15 mouse cellular contexts compared by ENCODE assay signal in the genomic region with DNA sequence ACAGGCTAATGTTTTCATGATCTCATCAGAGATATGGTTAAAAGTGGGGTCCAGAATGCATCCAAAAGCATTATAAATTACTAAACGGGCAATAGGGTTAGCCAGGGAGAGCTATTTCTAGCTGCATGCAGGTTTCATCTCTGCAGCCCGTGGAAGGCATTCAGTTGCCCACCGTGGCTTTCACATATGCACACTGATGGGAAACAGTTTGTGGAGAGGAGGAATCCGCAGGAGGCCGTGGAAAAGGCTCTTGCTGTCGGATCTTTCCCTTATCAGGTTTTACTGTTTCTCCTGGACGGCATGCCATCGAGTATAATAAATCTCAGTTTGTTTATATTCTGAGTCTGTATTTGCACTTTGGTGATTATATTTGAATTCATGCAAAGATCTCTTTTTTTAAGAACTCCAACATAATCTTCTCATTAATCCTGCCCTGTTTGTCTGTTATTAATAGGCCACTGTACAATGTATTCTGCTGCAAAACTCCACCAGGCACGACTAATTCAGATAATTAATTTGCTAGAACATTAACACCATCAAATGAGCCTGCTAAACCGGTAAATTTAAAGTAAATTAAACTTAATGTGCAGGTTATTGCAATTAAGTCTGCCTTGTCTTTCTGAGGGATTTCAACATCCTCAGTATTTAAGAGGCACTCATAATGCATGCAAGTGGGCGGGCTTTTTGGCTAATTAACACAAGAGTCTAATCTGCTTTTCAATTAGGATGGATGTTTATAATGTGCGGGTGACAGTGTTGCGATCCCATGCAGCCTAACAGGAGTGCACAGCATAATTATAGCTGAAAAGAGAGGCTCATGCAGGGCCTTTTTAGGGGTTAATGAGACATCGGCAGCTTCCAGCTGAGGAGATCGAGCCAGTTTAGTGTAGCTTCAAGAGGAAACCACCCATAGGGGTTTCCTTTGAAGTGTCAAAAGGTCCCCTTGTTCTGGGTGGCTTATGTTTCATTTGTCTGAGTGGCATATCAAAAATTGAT.
DNase-seq lines count a peak whose midpoint lies in the region; ATAC-seq and TF ChIP-seq lines count a peak whose summit lies in the region.
"Had no signal": no experiment of that assay in that cellular context is flagged by ENCODE, and none has a peak within 500 bp of the region (broad histone marks: within the 10 kb centered on the region; RNA-seq: fewer than 3 reads in every experiment).

No protein-coding gene starts in this region.

- ATAC-seq in forebrain, embryonic 14.5 days = peak; percentile 96
- ATAC-seq in limb, embryonic 12.5 days (ENCODE audit: insufficient number of reproducible peaks, insufficient read depth, low FRiP score, low TSS enrichment, low read depth) = peak; percentile 17; the same call in 1 of the 2 replicates
- no peak for ATAC-seq in monocyte, adult 5-6 weeks (replicated peaks; ENCODE audit: insufficient number of reproducible peaks, low FRiP score, low TSS enrichment, poor library complexity, severe bottlenecking)
- ATAC-seq: liver, embryonic 12.5 days had no signal

- H3K36me3 ChIP-seq in forebrain, embryonic 14.5 days (ENCODE audit: control insufficient read depth, insufficient read depth, low read length) = no peaks in the 10 kb centered on the region
- no peaks in the 10 kb centered on the region for H3K36me3 ChIP-seq in limb, embryonic 12.5 days
- H3K36me3 ChIP-seq: liver, embryonic 12.5 days had no signal

- no peak overlapping the region for H3K27ac ChIP-seq in left cerebral cortex, adult 2 months
- no peak overlapping the region; the same call in 1 of the 2 replicates for H3K27ac ChIP-seq in forebrain, embryonic 14.5 days (ENCODE audit: low read depth, low read length)
- H3K27ac ChIP-seq in limb, embryonic 12.5 days = no peak overlapping the region
- H3K27ac ChIP-seq: kidney, postnatal 0 days; liver, embryonic 12.5 days had no signal

- TF ChIP-seq CTCF in left cerebral cortex, adult 2 months (IDR thresholded peaks at IDR 0.05) = no peak

- H3K9ac ChIP-seq in forebrain, embryonic 14.5 days (ENCODE audit: low read length) = no peak overlapping the region
- no peak overlapping the region for H3K9ac ChIP-seq in limb, embryonic 12.5 days (replicated peaks)
- H3K9ac ChIP-seq: liver, embryonic 12.5 days had no signal

- H3K9me3 ChIP-seq in forebrain, embryonic 14.5 days (replicated peaks; ENCODE audit: control insufficient read depth, low read length) = no peaks in the 10 kb centered on the region
- no peaks in the 10 kb centered on the region for H3K9me3 ChIP-seq in limb, embryonic 12.5 days
- H3K9me3 ChIP-seq: liver, embryonic 12.5 days had no signal

- WGBS in forebrain, embryonic 14.5 days = 6% methylated on average over 15 of the region's 15 CpGs
- WGBS in limb, embryonic 12.5 days = 21% methylated on average over 15 of the region's 15 CpGs

- H3K27me3 ChIP-seq in forebrain, embryonic 14.5 days (replicated peaks; ENCODE audit: control insufficient read depth, insufficient read depth, low read length) = peaks cover 58% of the 10 kb centered on the region
- no peaks in the 10 kb centered on the region for H3K27me3 ChIP-seq in limb, embryonic 12.5 days
- H3K27me3 ChIP-seq: liver, embryonic 12.5 days had no signal

- intact Hi-C loops in left cerebral cortex, postnatal 4 days (cut with DNase I) = no loop called here
- intact Hi-C loops in left cerebral cortex, adult 2 months (cut with DNase I) = no loop called here

- no peak overlapping the region for H3K4me3 ChIP-seq in left cerebral cortex, adult 2 months
- no peak overlapping the region for H3K4me3 ChIP-seq in forebrain, embryonic 14.5 days (ENCODE audit: low read depth, low read length)
- no peak overlapping the region for H3K4me3 ChIP-seq in limb, embryonic 12.5 days (replicated peaks)
- H3K4me3 ChIP-seq: liver, embryonic 12.5 days had no signal

- no peak overlapping the region for H3K4me2 ChIP-seq in forebrain, embryonic 14.5 days (ENCODE audit: low read length)
- 0 out of 2 replicates have a peak overlapping the region, but pooled peaks have one; percentile 2 for H3K4me2 ChIP-seq in limb, embryonic 12.5 days
- H3K4me2 ChIP-seq: liver, embryonic 12.5 days had no signal

- DNase-seq in left cerebral cortex, postnatal 4 days = peak; percentile 6
- DNase-seq in left cerebral cortex, adult 2 months (ENCODE audit: extremely low spot score in 1 of 2, low spot score in 2 of 2) = no peak
- peak; percentile 96 for DNase-seq in forebrain, embryonic 14.5 days (ENCODE audit: low spot score)
- peak; percentile 95 for DNase-seq in retina, postnatal 1 day
- no peak for DNase-seq in urinary bladder, postnatal 10 days (ENCODE audit: low spot score)
- DNase-seq in kidney, adult 9 months = no peak
- DNase-seq: adrenal gland, adult 8-10 months; cerebellum, adult 8-10 months; heart, adult 11 months; heart, postnatal 36 days; lung, postnatal 36 days had no signal

- H3K4me1 ChIP-seq in forebrain, embryonic 14.5 days (ENCODE audit: control insufficient read depth, insufficient read depth, low read length) = peaks cover 12% of the 10 kb centered on the region
- peaks cover 13% of the 10 kb centered on the region for H3K4me1 ChIP-seq in limb, embryonic 12.5 days (replicated peaks)
- H3K4me1 ChIP-seq: liver, embryonic 12.5 days had no signal

Comparison
In these comparisons a context has a peak if more than half of its experiments do, and no peak if none do; other contexts are left out.
1. DNase-seq: peak in left cerebral cortex, postnatal 4 days (single experiment), forebrain, embryonic 14.5 days (single experiment) and retina, postnatal 1 day (single experiment); none in left cerebral cortex, adult 2 months (0 of 2), urinary bladder, postnatal 10 days (single experiment) and kidney, adult 9 months (single experiment).